Mouse (Mus musculus): ENCODE results near the gene Nxpe2.
"Not testable (repeated sequence)": the region's sequence is repeated elsewhere in the genome, so short reads cannot be mapped to it uniquely, and the experiment has no call there.

The Nxpe2 gene

GRCm38 (mm10) chr9:48353148-48353698 is at the start of gene Nxpe2:
Gene Nxpe2 (minus strand): TSS chr9:48353454.
- DNase-seq: no peak

GRCm38 (mm10) chr9:48389983-48390382 is 36.7 kb upstream of the Nxpe2 start:
- DNase-seq: no peak

GRCm38 (mm10) chr9:48388451-48388850 is 35.2 kb upstream of the Nxpe2 start:
- DNase-seq: no peak

- no peak for DNase-seq
Measured at GRCm38 (mm10) chr9:48374357-48374756, 21.1 kb upstream of the Nxpe2 start.

- no peak for DNase-seq
Measured at GRCm38 (mm10) chr9:48373232-48373878, 20.1 kb upstream of the Nxpe2 start.

- DNase-seq: no peak
Measured at GRCm38 (mm10) chr9:48362743-48363142, 9.5 kb upstream of the Nxpe2 start.

GRCm38 (mm10) chr9:48361815-48362631 is 8.8 kb upstream of the Nxpe2 start:
- DNase-seq: no peak

GRCm38 (mm10) chr9:48360826-48361225 is 7.6 kb upstream of the Nxpe2 start:
- DNase-seq: no peak

GRCm38 (mm10) chr9:48357097-48357496 is 3.8 kb upstream of the Nxpe2 start:
- no peak for DNase-seq

GRCm38 (mm10) chr9:48354793-48355192 is 1.5 kb upstream of the Nxpe2 start:
- peak; percentile 75 for DNase-seq

- no peak for DNase-seq
Measured at GRCm38 (mm10) chr9:48354122-48354521, 868 bp upstream of the Nxpe2 start.

- DNase-seq: no peak
Measured at GRCm38 (mm10) chr9:48345866-48346265, 7.4 kb downstream of the Nxpe2 start.

GRCm38 (mm10) chr9:48345456-48345855 is 7.8 kb downstream of the Nxpe2 start:
- DNase-seq: no peak

- DNase-seq: no peak
Measured at GRCm38 (mm10) chr9:48340708-48341380, 12.4 kb downstream of the Nxpe2 start.

- DNase-seq: no peak
Measured at GRCm38 (mm10) chr9:48339563-48339962, 13.7 kb downstream of the Nxpe2 start.

- no peak for DNase-seq
Measured at GRCm38 (mm10) chr9:48338783-48339455, 14.3 kb downstream of the Nxpe2 start.

GRCm38 (mm10) chr9:48329597-48329996 is 23.7 kb downstream of the Nxpe2 start:
- no peak for DNase-seq

- DNase-seq: no peak
Measured at GRCm38 (mm10) chr9:48326338-48326737, 26.9 kb downstream of the Nxpe2 start.

- DNase-seq: no peak
Measured at GRCm38 (mm10) chr9:48315825-48316224, 37.4 kb downstream of the Nxpe2 start.

- peak; percentile 8 for DNase-seq
Measured at GRCm38 (mm10) chr9:48314194-48314593, 39.1 kb downstream of the Nxpe2 start.

- no peak for DNase-seq
Measured at GRCm38 (mm10) chr9:48311241-48311640, 42.0 kb downstream of the Nxpe2 start.

- not testable (repeated sequence) for DNase-seq
Measured at GRCm38 (mm10) chr9:48303564-48303963, 49.7 kb downstream of the Nxpe2 start.

GRCm38 (mm10) chr9:48298983-48299382 is 54.3 kb downstream of the Nxpe2 start:
- no peak for DNase-seq
